Mouse (Mus musculus) G1E (cell line): ENCODE data around the gene Ulk4.

ENCODE experiments used
- CTCF ChIP-seq: IDR thresholded peaks from 2 replicates; pipeline ENCODE4 v1.5.1; 2012; ENCODE audit warnings: low read depth, low read length, inconsistent platforms, mixed read lengths
- POLR2AphosphoS5 ChIP-seq: IDR thresholded peaks from 2 replicates; pipeline ENCODE4 v1.6.1; 2012; ENCODE audit warnings: low read depth, low read length, inconsistent platforms; ENCODE audit not compliant: insufficient replicate concordance

DNA sequence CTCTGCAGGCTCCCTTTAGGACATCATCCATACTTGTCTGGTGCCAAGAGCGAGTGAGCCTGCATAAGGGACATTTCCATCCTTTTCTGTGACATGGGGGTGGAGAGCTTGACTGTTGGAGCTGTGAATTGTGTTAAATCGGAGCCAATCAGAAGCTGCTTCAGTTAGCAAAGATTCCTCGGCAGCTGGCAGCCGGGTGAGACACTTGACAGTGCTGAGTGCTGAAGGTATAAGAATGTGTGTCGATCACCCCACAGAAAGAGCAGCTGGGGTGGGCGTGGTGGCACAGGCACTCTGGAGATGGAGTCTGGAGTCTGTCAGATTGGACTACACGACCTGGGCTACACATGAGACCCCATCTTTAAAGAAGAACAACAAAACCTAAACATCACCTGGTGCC is 33.5 kb upstream of the Ulk4 start:
- TF ChIP-seq CTCF (no peak), POLR2AphosphoS5 (no peak)
